Mouse (Mus musculus): ENCODE results near the gene Upk1a. TPM values are rescaled to one million over a fixed set of nuclear protein-coding genes. Genes with fewer than 3 reads are reported as not detected.

Gene Upk1a
- total RNA-seq, 2 experiments from 2014 or later, result not detected

DNA sequence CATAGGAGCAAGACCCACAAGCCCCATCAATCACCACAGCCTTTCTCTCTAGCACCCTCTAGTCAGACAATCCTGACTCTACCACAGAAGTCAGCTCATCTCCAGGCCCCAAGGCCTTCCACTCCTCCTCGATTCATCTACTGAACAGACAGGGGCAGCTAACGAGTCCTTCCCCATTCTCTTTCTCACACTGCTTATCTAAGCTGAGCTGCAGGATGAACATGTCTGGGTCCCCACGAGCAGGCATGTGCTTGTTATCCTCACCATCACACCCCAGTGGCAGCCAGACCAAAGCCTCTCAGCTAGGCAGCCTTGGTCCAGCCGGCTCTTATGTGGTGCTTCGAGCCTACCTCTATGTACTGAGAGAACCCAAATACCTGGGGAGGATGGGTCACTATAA is 40.3 kb downstream of the Upk1a start:
- DNase-seq, result no peak

DNA sequence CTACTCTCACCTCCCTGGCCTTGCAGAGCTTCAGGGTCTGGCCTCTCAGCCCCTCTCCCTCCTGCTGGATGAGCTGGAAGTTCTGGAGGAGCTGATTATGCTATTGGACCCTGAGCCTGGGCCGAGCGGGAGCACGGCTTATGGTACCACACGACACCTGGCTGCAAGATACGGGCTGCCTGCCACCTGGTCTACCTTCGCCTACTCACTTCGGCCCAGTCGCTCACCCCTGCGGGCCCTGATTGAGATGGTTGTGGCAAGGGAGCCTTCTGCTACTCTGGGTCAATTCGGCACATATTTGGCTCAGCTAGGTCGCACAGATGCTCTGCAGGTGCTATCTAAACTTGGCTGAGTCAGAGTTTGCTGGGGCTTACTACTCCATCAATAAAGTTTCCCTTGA is 45.1 kb downstream of the Upk1a start:
- no peak for DNase-seq

DNA sequence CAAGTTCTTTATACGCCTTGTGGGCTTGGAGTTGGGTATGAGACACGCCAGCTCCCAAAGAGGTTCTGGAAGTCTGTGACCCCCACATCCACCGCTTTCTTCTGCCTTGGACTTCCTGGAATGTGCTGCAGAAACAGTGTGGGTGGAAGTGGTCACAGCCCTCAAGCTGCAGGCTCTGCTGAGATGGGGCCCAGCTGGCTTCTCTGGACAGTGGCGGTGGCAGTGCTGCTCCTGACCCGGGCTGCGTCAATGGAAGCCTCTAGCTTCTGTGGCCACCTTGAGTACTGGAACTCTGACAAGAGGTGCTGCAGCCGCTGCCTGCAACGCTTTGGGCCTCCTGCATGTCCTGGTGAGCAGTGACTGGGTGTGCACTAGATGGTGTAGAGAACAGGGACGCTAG is 46.6 kb downstream of the Upk1a start:
- DNase-seq, result no peak

DNA sequence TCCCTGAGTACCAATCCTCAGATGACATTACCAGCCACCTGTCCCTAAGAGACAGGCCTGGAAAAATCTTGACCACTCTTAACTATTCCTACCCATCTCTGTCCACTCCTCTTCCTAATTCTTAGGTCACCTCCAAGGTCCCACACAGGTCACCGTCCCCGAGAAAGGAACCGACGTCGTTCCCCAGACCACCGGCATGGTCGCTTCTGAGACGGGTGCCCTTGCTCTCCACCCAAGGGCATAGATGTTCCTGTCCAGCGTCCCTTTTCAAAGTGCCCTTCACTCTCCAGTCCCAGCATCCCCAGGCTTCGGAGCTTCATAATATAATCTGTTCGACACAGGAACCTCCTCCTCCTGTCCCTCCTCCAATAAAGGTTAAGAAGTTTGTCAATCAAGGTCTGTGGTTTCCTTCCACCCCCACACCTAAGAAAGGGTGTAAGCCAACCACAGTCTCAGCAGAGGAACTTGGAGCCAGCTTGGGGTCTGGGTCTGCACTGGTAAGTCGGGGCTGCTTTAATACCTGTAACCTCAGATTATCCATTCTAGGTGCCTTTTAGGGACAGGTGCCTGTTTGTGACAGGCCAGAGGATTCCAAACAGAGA is 47.6 kb downstream of the Upk1a start, which contains the start of gene Igflr1:
Igflr1 (plus strand) TSS at position 458 of the 602 bp plus-strand sequence.
- DNase-seq, result no peak

DNA sequence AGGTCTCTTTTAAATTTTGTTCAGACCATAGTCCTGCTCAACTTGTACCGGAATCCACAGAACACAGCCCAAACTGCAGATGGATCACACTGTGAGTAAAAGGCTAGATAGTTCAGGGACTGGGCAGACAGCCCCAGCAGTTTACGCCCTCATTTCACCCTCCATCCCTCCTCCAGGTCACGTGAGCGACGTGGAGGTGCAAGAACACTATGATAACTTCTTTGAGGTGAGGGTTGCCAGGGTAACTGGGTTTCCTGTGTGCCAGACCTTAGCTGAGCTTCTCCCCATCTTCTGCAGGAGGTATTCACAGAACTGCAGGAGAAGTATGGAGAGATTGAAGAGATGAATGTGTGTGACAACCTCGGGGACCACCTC is 48.8 kb downstream of the Upk1a start:
- no peak for DNase-seq

DNA sequence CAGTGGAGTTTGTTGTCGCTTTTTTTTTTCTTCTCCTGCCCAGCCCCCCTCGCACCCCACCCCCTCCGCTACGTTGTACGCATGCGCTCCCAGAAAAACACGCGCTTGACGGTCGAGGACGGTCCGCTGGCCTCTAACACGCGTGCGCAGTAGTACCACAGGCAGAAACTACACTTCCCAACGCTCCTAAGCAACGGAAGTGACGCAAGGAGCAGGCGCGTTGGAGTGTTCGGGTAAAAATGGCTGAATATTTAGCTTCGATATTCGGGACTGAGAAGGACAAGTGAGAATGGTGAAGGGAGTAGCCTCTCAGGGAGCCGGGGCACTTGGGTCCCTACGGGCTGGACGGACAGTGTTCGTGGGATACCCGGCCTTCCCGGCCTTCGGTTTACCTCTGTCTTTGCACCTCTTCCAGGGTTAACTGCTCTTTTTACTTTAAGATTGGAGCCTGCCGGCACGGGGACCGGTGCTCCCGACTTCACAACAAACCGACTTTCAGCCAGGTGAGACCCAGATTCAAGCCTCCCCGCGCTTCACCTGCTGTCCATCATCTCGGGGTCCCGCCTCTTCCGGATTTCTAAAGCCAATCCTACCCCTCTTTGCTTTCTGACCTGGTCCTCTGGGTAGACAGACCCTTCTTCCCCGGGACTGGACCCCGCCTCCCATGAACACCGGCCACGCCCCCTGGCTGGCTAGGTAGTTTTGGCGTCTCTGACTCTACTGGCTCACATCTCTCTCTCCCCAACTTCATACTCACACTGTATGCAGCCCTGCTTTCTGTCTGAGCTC is 49.3 kb downstream of the Upk1a start, which contains the start of the genes U2af1l4, Gm49396 and Psenen:
U2af1l4 (plus strand) TSS at position 185 of the 789 bp plus-strand sequence.
Gm49396 (plus strand) TSS at position 228 of the 789 bp plus-strand sequence.
Psenen (minus strand) TSS at position 511 of the 789 bp plus-strand sequence.
- peak; percentile 94 for DNase-seq

DNA sequence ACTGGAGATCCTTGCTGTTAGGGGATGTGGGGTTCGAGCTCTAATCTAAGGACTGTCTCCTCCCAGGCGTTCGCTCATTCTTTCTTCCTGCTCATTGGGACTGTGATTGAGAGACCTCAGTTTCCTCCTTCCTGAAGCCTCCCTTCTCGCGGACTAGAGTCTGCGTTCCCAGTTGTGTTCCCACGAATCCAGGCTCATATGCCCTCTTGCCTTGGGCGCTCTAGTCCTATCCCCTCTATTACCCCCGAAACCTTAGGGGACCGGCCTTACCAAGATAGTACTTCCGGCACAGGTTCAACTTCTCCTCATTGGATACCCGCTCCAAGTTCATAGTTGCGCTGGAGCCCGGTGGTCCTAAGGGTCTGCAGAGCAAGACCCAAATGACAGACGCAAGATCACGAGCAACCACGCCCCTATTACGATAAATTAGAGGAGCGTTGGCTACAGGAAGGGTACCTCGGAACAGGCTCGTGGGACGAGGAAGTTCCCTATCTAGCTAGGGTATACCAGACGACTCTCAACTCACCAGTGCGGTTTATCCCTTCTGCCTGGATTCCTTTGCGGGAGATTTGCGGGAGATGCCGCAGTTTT is 50.0 kb downstream of the Upk1a start:
- no peak for DNase-seq

DNA sequence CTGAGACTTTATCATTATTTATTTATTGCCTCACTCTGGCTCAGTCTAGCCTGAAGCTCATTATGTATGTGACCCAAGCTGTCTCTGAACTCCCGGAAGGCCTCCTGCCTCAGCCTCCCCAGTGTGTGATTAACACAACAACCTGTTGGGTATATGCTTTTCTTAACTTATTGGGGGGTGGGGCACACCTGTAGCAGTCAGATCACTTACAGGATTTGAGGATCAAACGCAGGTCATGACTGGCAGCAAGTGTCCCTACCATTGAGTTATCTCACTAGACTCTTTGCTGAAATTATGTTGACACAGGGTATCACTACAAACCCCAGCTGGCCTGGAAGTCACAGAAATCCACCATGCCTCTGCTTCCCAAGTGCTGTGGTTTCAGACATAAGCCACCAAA is 52.4 kb downstream of the Upk1a start:
- no peak for DNase-seq

DNA sequence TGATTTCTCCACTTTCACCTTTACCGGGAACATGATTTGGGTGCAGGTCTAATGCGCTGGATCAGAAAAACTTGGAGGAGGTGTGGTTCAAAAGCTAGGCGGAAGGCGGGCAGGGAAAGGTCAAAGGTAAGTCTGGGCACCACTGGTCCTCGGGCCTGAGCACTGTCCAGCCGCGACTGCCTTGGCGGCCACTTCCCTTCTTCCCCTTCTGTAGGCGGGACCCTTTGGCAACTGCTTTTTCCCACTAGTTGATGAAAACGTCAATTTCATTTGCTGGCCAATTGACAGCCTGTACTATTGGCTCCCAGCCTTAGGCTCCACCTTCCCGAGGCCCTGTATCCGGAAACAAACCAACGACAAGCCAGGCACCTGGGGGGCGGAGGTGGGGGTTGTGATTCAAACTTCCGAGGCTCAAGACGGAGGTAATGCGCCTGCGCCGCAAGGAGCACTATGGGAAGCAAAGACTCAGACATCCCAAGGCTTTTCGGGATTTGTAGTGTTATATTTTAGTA is 53.1 kb downstream of the Upk1a start, which contains the start of gene Lin37:
Lin37 (minus strand) TSS at position 396 of the 512 bp plus-strand sequence.
- DNase-seq, result peak; percentile 97

DNA sequence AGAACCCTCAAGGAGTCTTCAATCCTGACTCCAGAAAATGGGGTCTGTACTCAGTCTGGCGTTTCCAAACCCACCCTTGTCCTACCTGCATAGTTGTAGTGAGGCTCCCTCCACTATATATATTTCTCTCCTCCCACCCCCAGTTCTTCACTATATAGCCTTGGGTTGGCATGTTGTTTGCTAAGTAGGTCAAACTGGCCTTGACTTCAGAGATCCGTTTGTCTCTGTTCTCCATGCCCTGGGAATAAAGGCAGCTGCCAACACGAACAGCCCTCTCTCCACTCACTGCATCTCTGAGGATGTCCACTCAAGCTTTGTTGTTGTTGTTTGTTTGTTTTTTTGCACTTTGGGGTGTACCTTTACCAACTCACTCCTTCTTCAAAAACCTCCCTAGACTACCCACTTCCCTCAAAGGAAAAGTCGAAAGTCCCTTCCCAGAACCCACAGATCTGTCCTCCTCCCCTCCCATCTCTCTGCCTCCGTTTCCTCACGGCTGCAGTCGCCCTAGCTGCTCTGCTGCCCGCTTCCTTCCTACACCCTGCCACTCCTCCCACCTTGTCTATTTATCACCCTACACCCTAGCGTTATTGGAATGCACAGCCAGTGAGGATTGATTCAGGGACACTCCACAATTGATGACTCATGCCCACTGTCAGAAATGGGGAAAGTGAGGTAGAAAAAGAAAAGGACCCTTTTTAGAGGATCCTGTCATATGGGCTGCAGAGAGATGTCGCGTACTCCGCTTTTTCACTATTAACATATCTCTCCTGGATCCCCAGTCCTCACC is 53.8 kb downstream of the Upk1a start:
- DNase-seq, result no peak

DNA sequence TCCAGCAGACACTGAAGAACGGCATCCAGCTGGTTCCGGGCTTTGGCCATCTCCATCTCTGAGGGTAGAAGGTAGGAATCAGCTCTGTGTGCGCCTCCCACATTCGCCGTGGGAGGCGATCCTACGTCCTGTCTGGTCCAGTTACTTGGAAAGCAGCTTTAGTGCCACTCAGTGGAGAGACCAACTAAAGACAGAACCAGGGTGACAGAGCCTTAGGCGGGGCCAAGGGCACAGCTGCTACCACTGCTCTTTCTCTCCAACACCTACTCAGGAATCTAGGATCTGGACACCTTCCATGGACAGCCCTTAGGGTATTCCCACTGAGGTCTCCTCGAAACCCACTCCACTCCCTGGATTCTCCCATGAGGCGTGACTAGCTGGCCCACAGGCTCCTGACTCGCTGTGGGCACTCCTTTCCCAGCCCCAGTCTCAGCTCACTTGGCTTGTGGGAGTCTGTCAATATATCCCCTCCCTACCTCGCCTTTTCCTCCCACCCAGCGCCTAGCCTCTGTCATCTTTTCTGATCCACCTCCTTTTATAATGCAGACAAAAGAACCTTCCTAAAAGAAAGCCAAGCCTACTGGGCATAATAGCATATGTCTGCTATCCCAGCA is 54.6 kb downstream of the Upk1a start:
- DNase-seq, result no peak

DNA sequence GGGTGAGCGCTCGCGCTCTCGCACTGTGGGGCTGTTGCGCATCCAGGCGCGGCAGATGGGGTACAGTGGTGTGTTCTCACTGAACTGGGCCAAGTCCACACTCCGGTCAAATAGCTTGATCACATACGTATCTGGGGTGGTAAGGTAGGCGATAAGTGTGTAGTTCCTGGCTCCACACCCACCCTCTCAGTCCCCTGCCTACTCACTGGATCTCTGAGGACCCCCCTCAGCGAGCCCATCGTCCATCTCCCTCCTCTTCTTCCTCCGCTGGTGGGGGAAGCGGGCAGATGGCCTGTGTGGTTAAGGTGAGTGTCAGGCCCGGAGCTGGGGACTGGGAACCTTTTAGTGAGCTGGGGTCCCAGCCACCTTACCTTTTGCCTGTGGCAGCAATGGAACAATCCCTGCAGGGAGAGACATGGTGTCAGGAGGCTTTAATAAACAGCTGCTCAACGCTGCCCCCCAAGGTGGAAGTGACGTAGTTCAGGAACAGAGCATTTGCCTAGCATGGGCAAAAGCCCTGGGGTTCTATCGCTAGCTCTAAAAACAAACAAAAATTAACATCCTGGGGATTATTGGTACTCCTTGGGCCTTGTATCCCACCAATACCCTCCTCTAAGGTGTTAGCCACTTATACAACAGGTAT is 55.6 kb downstream of the Upk1a start:
- DNase-seq, result no peak

DNA sequence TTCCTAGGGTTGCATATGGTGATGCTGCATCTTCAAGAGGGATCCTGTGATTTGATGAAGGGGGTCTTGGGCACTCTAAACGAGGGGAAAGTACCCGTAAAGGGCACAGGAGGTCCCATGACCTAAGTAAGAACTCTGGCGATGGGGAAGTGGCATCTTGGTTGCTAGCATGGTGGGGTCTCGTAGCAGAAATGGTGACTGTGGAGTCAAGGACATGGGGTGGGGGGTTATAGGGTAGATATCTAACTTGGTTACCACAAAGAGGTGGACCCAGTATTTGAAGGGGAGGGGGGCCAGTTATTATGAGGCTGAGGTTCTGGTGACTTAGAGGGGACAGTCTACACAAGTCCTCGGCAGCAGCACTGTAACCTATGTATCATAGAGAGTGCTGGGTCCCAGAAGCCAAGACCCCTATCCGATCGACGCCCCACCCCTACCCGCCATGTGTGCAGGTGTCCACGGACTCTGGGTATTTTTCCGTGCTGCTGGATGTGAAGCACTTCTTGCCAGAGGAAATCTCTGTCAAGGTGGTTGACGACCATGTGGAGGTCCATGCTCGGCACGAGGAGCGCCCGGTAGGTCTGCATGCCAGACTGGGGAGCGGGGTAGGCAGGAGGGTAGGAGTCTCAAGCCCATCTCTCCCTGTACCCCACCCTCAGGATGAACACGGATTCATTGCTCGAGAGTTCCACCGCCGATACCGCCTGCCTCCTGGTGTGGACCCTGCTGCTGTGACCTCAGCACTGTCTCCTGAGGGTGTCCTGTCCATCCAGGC is 58.6 kb downstream of the Upk1a start:
- no peak for DNase-seq

Small RNA genes lying within 50 kb of the gene (microRNA-seq; reads per million reads assigned to microRNA genes)
- 0.26 to 0.74 reads per million in 2 experiments for gene Mir3569 (ENCODE audit: borderline replicate concordance in 2 of 2)

Other genes with a start within 250 kb of the Upk1a start
- 1 to 10 TPM; 5.8 to 6.5 TPM for gene Tyrobp, start 199.1 kb downstream of the Upk1a start, total RNA-seq (2021)
- gene Hcst, start 193.0 kb downstream of the Upk1a start, total RNA-seq (2021), result not detected
- under 1 TPM in 1 of 2 experiments, not detected in 1; 0.27 TPM for gene Nfkbid, start 191.1 kb downstream of the Upk1a start, total RNA-seq (2021)
- under 1 TPM; 0.72 to 0.95 TPM for gene Aplp1, start 167.3 kb downstream of the Upk1a start, total RNA-seq (2021)
- gene Kirrel2, start 155.2 kb downstream of the Upk1a start, total RNA-seq (2021), result not detected
- not detected for gene Nphs1, start 154.5 kb downstream of the Upk1a start, total RNA-seq (2021)
- not detected for gene Prodh2, start 119.2 kb downstream of the Upk1a start, total RNA-seq (2021)
- 1 to 10 TPM in 1 of 2 experiments, under 1 TPM in 1; 0.74 to 1.1 TPM for gene Arhgap33, start 77.8 kb downstream of the Upk1a start, total RNA-seq (2021)
- 1,000 to 10,000 TPM; 1,175 to 3,096 TPM for gene Hspb6, start 60.7 kb downstream of the Upk1a start, total RNA-seq (2021)
- gene Proser3, start 60.5 kb downstream of the Upk1a start, total RNA-seq (2021), result 1 to 10 TPM; 3.0 to 6.4 TPM
- gene Lin37, start 53.0 kb downstream of the Upk1a start, total RNA-seq (2021), result 10 to 100 TPM in 1 of 2 experiments, 1 to 10 TPM in 1; 8.4 to 10.3 TPM
- gene U2af1l4, start 49.5 kb downstream of the Upk1a start, total RNA-seq (2021), result 10 to 100 TPM; 54.1 to 55.6 TPM
- 1 to 10 TPM; 1.6 to 2.2 TPM for gene Gm49396, start 49.5 kb downstream of the Upk1a start, total RNA-seq (2021)
- 10 to 100 TPM; 91.2 to 92.1 TPM for gene Psenen, start 49.2 kb downstream of the Upk1a start, total RNA-seq (2021)
- under 1 TPM; 0.46 to 0.75 TPM for gene Igflr1, start 47.4 kb downstream of the Upk1a start, total RNA-seq (2021)
- 10 to 100 TPM; 12.3 to 14.0 TPM for gene Kmt2b, start 24.1 kb downstream of the Upk1a start, total RNA-seq (2021)
- not detected for gene Zbtb32, start 13.9 kb downstream of the Upk1a start, total RNA-seq (2021)
- gene Cox6b1, start 13.3 kb upstream of the Upk1a start, total RNA-seq (2021), result 1,000 to 10,000 TPM; 1,459 to 1,684 TPM
- gene Etv2, start 23.0 kb upstream of the Upk1a start, total RNA-seq (2021), result not detected
- 10 to 100 TPM; 37.2 to 40.1 TPM for gene Rbm42, start 37.5 kb upstream of the Upk1a start, total RNA-seq (2021)
- 1 to 10 TPM; 3.5 to 5.1 TPM for gene Haus5, start 52.1 kb upstream of the Upk1a start, total RNA-seq (2021)
- gene Pmis2, start 58.8 kb upstream of the Upk1a start, total RNA-seq (2021), result 1 to 10 TPM; 2.3 to 3.4 TPM
- gene 2200002J24Rik, start 86.1 kb upstream of the Upk1a start, total RNA-seq (2021), result not detected
- gene Atp4a, start 99.4 kb upstream of the Upk1a start, total RNA-seq (2021), result under 1 TPM; 0.33 to 0.75 TPM
- gene Tmem147, start 116.7 kb upstream of the Upk1a start, total RNA-seq (2021), result 100 to 1,000 TPM; 283 to 405 TPM
- not detected for gene Gapdhs, start 130.8 kb upstream of the Upk1a start, total RNA-seq (2021)
- gene Sbsn, start 138.6 kb upstream of the Upk1a start, total RNA-seq (2021), result 1 to 10 TPM; 2.3 to 5.6 TPM
- under 1 TPM; 0.43 to 0.51 TPM for gene Dmkn, start 150.9 kb upstream of the Upk1a start, total RNA-seq (2021)
- gene Krtdap, start 175.0 kb upstream of the Upk1a start, total RNA-seq (2021), result 1 to 10 TPM in 1 of 2 experiments, under 1 TPM in 1; 0.97 to 2.8 TPM
- 1 to 10 TPM in 1 of 2 experiments, not detected in 1; 2.4 TPM for gene Ffar2, start 210.9 kb upstream of the Upk1a start, total RNA-seq (2021)
- not detected for gene Ffar3, start 243.3 kb upstream of the Upk1a start, total RNA-seq (2021)
- gene Ffar1, start 248.7 kb upstream of the Upk1a start, total RNA-seq (2021), result not detected